Mouse (Mus musculus): Measurements from ENCODE around the gene Rerg. TPM values are rescaled to one million over a fixed set of nuclear protein-coding genes. Genes with fewer than 3 reads are reported as not detected.

Rerg gene
- total and polyA plus RNA-seq, 3 experiments, result 0.05 TPM; not detected in 2

DNA sequence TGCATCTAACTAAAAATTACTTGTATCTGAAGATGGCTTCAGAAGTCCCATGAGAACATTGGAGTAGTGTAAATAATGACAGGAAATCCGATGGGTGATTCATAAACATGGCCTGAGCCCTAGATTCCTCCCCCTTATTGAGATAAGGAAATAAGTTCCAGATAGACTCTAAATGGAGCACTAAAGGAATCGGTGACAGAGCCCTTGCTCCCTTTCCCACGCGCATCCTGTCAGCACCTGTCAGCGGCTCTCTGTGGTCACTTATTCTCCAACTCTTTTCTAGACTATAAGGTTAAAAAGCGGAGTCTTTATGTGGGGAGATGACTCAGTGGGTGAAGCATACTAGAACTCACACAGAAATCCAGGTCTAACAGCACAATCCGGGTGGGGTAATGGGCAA lies 104.8 kb downstream of the Rerg start:
- Histone ChIP-seq H3K4me1 (ENCODE audit: insufficient read depth, low read depth, low read length) (no peaks in the 10 kb centered on the region), H3K4me3 (ENCODE audit: low read depth, low read length) (no peak overlapping the region), H3K36me3 (replicated peaks) (no peaks in the 10 kb centered on the region), H3K27me3 (ENCODE audit: insufficient read depth, low read length) (no peaks in the 10 kb centered on the region), H3K9me3 (replicated peaks) (peaks cover 46% of the 10 kb centered on the region)
- DNase-seq (ENCODE audit: low spot score) (no peak), ATAC-seq (ENCODE audit: extremely low read depth, insufficient number of reproducible peaks, low FRiP score, poor library complexity, severe bottlenecking) (no peak)
- no peak for TF ChIP-seq GATA2 (IDR thresholded peaks at IDR 0.05; ENCODE audit: borderline replicate concordance, low read depth, low read length)
- no peak for TF ChIP-seq CTCF (IDR thresholded peaks at IDR 0.05; ENCODE audit: low read depth, low read length)
- TF ChIP-seq GATA1 (IDR thresholded peaks at IDR 0.05; ENCODE audit: borderline replicate concordance, low read length), result no peak
- TF ChIP-seq TAL1 (conservative IDR thresholded peaks at IDR 0.05; ENCODE audit: low read depth, low read length), result no peak
- no peak for TF ChIP-seq POLR2AphosphoS5 (IDR thresholded peaks at IDR 0.05; ENCODE audit: insufficient replicate concordance, low read depth, low read length)

DNA sequence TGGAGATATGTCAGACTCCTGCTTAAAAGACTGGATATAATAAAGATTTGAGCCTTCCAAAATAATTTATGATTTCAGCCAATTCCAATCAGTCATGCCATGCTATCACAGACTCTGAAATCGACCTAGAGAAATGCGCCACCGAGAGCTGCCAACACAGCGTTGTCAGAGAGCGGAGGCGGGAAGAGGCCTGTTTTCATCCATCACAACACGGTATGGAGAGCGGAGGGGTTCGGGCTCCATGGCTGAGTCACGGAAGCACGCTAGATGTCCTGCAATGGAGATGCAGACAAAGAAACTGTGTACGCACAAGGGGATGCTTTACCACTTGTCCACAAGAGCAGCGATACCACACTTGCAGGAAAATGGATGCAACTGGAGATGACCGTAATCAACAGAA lies 105.5 kb downstream of the Rerg start:
- no peak for DNase-seq (ENCODE audit: low spot score)
- Histone ChIP-seq H3K27me3 (ENCODE audit: insufficient read depth, low read length) (no peaks in the 10 kb centered on the region), H3K36me3 (replicated peaks) (no peaks in the 10 kb centered on the region), H3K4me1 (ENCODE audit: insufficient read depth, low read depth, low read length) (no peaks in the 10 kb centered on the region), H3K4me3 (ENCODE audit: low read depth, low read length) (no peak overlapping the region), H3K9me3 (replicated peaks) (peaks cover 46% of the 10 kb centered on the region)
- TF ChIP-seq GATA2 (IDR thresholded peaks at IDR 0.05; ENCODE audit: borderline replicate concordance, low read depth, low read length) (no peak), TAL1 (conservative IDR thresholded peaks at IDR 0.05; ENCODE audit: low read depth, low read length) (no peak), POLR2AphosphoS5 (IDR thresholded peaks at IDR 0.05; ENCODE audit: insufficient replicate concordance, low read depth, low read length) (no peak), GATA1 (IDR thresholded peaks at IDR 0.05; ENCODE audit: borderline replicate concordance, low read length) (no peak), CTCF (IDR thresholded peaks at IDR 0.05; ENCODE audit: low read depth, low read length) (no peak)
- no peak for ATAC-seq (ENCODE audit: extremely low read depth, insufficient number of reproducible peaks, low FRiP score, poor library complexity, severe bottlenecking)

DNA sequence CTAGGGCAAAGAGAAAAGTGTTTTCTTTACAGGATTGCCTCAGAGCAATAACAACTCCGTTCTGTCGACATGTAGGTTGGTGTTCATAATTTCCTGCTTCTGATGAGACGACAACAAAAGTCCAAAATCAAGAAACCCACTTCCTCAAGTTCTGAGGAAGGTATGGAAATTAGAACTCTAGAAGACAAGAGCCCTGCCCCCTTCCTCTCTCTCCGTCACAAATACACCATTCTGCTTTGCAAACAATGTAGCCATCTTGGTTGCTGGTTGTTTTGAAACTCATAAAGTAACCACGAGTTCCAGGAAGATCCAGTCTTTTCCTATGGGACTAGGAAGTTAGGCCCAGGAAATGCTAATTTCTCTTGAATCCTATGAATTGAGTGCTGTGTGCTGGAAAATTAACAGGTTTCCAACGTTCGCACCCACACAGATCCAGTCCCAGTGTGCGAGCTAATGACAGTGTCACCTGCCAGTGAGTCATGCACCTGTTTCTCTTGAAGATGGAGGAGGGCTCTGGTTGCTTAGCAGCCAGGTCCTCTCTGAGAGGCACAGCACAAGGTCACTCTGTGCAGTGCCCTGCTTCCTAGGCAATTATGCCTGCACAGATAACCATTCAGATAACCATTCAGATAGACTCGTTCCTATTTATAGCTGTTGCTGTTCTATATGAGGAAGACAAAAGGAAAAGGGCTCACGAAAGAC lies 106.9 kb downstream of the Rerg start:
- no peak for DNase-seq (ENCODE audit: low spot score)

DNA sequence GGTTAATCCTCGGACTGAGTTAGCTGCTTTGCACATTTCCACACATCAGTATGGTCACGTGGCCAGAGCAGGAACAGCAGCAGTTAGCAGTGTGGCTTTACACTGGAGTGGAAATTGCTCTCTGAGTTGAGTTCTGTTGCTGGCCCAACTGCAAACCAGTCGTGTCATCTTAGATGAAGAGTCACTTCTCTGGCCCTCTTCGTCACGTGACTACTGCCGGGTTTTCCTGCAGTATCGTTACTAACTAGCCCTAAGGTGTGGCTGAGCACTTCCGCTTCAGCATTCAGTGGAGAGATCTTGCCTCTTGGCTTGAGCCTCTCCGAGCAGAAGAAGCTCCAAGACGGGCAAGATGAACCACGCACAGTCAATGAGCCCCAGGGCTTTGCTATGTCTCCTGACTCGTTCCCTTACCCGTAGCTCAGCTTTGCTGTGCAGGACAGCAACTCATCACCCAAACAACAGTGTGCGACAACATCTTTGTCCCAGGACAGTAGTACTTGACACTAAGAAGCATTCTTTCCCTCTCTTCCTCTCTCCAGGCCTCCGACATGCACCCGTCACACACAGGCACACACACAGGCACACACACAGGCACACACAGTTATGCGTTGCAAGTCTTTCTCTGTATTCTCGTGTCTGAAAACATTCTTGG lies 108.3 kb downstream of the Rerg start:
- Histone ChIP-seq H3K4me3 (ENCODE audit: low read depth, low read length) (no peak overlapping the region), H3K4me1 (ENCODE audit: insufficient read depth, low read depth, low read length) (no peaks in the 10 kb centered on the region), H3K9me3 (replicated peaks) (peaks cover 47% of the 10 kb centered on the region), H3K36me3 (replicated peaks) (no peaks in the 10 kb centered on the region), H3K27me3 (ENCODE audit: insufficient read depth, low read length) (no peaks in the 10 kb centered on the region)
- TF ChIP-seq POLR2AphosphoS5 (IDR thresholded peaks at IDR 0.05; ENCODE audit: insufficient replicate concordance, low read depth, low read length), result no peak
- TF ChIP-seq GATA1 (IDR thresholded peaks at IDR 0.05; ENCODE audit: borderline replicate concordance, low read length), result no peak
- TF ChIP-seq CTCF (IDR thresholded peaks at IDR 0.05; ENCODE audit: low read depth, low read length), result no peak
- no peak for TF ChIP-seq TAL1 (conservative IDR thresholded peaks at IDR 0.05; ENCODE audit: low read depth, low read length)
- no peak for TF ChIP-seq GATA2 (IDR thresholded peaks at IDR 0.05; ENCODE audit: borderline replicate concordance, low read depth, low read length)
- DNase-seq (ENCODE audit: low spot score) (no peak), ATAC-seq (ENCODE audit: extremely low read depth, insufficient number of reproducible peaks, low FRiP score, poor library complexity, severe bottlenecking) (no peak)

More for the DNA sequence above, 106.9 kb downstream of the Rerg start:
- TF ChIP-seq GATA2 (IDR thresholded peaks at IDR 0.05; ENCODE audit: borderline replicate concordance, low read depth, low read length) (no peak), POLR2AphosphoS5 (IDR thresholded peaks at IDR 0.05; ENCODE audit: insufficient replicate concordance, low read depth, low read length) (no peak), CTCF (IDR thresholded peaks at IDR 0.05; ENCODE audit: low read depth, low read length) (no peak), GATA1 (IDR thresholded peaks at IDR 0.05; ENCODE audit: borderline replicate concordance, low read length) (no peak), TAL1 (conservative IDR thresholded peaks at IDR 0.05; ENCODE audit: low read depth, low read length) (no peak)
- no peaks in the 10 kb centered on the region for H3K27me3 ChIP-seq (ENCODE audit: insufficient read depth, low read length)
- no peak overlapping the region for H3K4me3 ChIP-seq (ENCODE audit: low read depth, low read length)
- H3K4me1 ChIP-seq (ENCODE audit: insufficient read depth, low read depth, low read length), result no peaks in the 10 kb centered on the region
- no peak for ATAC-seq (ENCODE audit: extremely low read depth, insufficient number of reproducible peaks, low FRiP score, poor library complexity, severe bottlenecking)
- H3K36me3 ChIP-seq (replicated peaks), result no peaks in the 10 kb centered on the region
- H3K9me3 ChIP-seq (replicated peaks), result peaks cover 43% of the 10 kb centered on the region

DNA sequence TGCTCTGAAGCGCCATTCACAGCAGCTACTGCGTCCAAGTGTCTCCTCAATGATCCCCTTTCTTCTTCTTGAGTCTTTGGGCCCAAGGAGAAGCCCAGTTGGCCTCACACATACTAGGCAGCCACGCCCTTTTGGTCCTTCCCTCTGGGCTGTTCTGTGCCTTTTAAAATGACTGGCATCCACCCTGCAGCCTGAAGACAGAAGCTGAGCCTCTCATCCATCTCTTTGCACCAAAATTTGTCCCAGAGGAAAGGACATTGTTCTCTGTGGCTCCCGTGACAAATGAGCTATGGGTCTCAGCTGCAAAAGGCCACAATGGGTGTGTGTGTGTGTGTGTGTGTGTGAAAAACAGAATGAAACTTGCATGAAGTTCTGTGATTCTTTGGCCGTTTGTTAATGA lies 109.7 kb downstream of the Rerg start:
- DNase-seq (ENCODE audit: low spot score) (no peak), ATAC-seq (ENCODE audit: extremely low read depth, insufficient number of reproducible peaks, low FRiP score, poor library complexity, severe bottlenecking) (no peak)
- Histone ChIP-seq H3K9me3 (replicated peaks) (peaks cover 48% of the 10 kb centered on the region), H3K36me3 (replicated peaks) (no peaks in the 10 kb centered on the region), H3K4me1 (ENCODE audit: insufficient read depth, low read depth, low read length) (no peaks in the 10 kb centered on the region), H3K4me3 (ENCODE audit: low read depth, low read length) (no peak overlapping the region), H3K27me3 (ENCODE audit: insufficient read depth, low read length) (no peaks in the 10 kb centered on the region)
- TF ChIP-seq POLR2AphosphoS5 (IDR thresholded peaks at IDR 0.05; ENCODE audit: insufficient replicate concordance, low read depth, low read length), result no peak

DNA sequence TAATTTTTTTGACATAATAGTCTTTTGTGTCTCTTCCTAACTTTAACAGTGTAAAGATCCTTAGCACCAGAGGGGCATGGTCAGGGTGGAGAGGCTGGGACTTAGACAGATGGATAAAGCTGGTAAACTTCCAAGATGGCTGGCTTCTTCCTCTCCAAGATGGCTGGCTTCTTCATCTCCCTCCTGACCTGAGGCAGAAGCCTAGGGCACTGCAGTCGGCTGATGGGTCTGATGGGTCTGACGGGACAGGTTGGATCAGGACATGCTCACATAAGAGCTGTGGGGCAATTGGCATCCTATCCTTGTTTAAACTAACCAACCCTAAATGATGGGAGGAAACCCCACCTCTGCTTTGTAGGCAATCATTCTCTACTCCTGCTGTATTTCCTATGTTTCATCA lies 112.0 kb downstream of the Rerg start:
- ATAC-seq (ENCODE audit: extremely low read depth, insufficient number of reproducible peaks, low FRiP score, poor library complexity, severe bottlenecking), result no peak
- H3K4me3 ChIP-seq (ENCODE audit: low read depth, low read length), result no peak overlapping the region
- TF ChIP-seq CTCF (IDR thresholded peaks at IDR 0.05; ENCODE audit: low read depth, low read length) (no peak), TAL1 (conservative IDR thresholded peaks at IDR 0.05; ENCODE audit: low read depth, low read length) (no peak), GATA2 (IDR thresholded peaks at IDR 0.05; ENCODE audit: borderline replicate concordance, low read depth, low read length) (no peak), POLR2AphosphoS5 (IDR thresholded peaks at IDR 0.05; ENCODE audit: insufficient replicate concordance, low read depth, low read length) (no peak), GATA1 (IDR thresholded peaks at IDR 0.05; ENCODE audit: borderline replicate concordance, low read length) (no peak)
- H3K4me1 ChIP-seq (ENCODE audit: insufficient read depth, low read depth, low read length), result no peaks in the 10 kb centered on the region
- no peaks in the 10 kb centered on the region for H3K27me3 ChIP-seq (ENCODE audit: insufficient read depth, low read length)
- H3K36me3 ChIP-seq (replicated peaks), result no peaks in the 10 kb centered on the region
- H3K9me3 ChIP-seq (replicated peaks), result peaks cover 43% of the 10 kb centered on the region
- DNase-seq (ENCODE audit: low spot score), result no peak

Data from G1E (cell line).